Mouse (Mus musculus) natural killer cell, adult 2 months (primary cell): ENCODE measurements around the gene Accsl.

ENCODE experiments used
- DNase-seq, 2 experiments: peaks; one replicate each; pipeline ENCODE4 v3.0.0; 2022; ENCODE audit warnings: low spot score in 2 of 2

Gene Accsl

GRCm38 (mm10) chr2:93869107-93869600 lies at the start of gene Accsl:
Gene Accsl (minus strand): TSS chr2:93869157.
- DNase-seq = no peak

DNA sequence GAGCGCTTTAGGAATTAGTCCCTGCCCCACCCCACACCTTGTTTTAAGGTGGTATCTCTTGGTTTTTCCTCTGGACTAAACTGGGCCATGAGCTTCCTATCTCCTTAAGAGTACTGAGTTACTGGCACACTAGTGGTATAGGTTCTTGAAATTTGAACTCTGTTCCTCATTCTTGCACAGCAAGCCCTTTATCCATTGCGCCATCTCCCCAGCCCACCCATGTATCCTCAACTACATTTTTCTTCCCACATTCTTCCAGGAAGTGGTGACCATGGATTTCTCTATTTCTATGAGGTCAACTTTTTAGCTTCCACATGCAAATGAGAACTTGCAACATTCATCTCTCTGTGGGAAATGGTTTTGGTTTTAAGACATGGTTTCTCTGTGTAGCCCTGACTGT lies 44.6 kb upstream of the Accsl start:
- no peak for DNase-seq

DNA sequence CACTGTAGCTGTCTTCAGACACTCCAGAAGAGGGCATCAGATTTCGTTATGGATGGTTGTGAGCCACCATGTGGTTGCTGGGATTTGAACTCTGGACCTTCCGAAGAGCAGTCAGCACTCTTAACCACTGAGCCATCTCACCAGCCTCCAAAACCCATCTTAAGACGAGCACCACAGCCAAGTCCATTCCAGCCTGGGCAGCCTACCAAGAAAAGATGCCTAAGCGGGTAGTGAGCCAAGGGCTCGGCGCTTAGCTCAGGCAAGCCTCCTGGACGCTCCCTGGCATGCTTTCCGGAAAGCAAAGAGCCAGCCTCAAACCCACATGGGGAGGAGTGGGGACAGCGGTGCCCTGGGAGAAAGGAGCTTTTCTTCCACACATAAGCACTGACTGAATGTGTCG lies 43.0 kb upstream of the Accsl start:
- no peak for DNase-seq

- DNase-seq = no peak
These were observed 40.8 kb upstream of the Accsl start for GRCm38 (mm10) chr2:93909716-93910115.

GRCm38 (mm10) chr2:93907519-93908294 lies 38.8 kb upstream of the Accsl start:
- DNase-seq = no peak

GRCm38 (mm10) chr2:93906316-93906715 lies 37.4 kb upstream of the Accsl start:
- DNase-seq = no peak

GRCm38 (mm10) chr2:93903415-93903814 lies 34.5 kb upstream of the Accsl start:
- DNase-seq = no peak

DNA sequence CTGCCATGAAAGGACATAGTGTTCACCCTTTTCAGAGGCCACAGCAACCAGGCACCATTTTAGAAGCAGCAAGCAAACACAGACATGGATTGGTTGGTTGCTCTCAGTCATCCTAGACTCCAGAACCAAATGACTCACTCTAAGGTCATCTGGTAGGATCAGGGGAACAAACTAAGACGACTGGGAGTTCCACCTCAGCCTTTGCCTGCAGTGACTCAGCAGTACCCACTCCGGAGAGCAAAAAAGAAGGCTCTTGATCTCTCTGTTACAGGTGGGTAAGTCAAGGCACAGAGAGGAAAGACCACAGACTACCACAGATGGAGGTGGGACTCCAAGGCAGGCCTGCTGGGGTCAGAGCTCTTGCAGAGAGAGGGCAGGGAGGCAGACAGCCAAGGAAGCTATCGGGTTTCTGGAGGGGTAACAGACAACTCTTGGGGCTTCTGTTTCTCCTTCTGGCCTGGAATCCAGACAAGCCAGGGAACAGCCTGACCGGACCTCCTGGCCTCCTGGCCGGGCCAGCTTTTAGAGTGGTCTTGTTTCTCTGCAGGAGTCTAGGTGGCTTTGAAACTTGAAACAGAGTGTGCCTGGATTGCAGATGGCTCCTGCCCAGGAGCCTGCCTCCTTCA lies 33.8 kb upstream of the Accsl start:
- no peak for DNase-seq

DNA sequence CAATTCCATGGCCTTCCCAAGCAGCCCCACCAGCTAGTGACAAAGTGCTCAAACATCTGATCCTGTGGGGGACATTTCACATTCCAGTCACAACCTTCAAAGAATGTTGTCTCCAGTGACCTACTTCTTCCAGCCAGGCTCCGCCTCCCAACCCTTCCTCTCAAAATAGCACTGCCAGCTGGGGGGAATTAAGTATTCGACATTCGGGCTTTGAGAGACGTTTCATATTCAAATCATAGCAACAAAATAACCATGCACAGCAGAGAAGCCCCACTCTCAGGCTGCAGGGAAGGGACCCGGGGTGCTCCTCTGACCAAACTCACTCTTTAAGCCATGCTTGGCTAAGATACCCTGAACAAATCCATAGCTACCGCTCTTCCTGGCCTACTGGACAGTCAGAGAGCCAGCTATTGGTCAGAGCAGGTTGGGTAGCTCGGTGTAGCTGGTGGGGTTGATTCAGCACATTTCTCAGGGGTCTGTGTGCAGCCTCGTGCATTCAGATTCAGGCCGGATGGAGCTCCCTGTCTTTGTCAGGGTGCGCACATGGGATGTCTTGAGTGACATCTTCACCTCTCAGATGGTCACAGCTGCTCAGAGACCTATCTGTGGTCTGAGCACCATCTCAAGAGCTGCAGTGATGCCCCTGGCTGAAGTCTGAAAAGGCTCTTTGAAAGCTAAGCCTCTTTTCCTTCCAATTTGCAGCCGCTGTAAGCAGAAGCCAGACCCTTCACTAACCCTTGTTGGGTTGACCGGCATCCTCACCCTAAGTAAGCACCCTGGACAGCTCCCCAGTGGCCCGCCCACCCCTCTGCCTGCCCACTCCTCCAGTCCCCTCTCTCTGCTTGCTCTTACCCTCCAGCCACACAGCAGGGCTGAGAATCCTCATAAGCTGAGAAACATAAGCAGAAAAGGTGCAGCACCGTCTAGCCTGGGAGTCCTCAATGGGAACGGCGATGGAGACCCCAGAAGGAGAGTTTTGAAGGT lies 30.7 kb upstream of the Accsl start:
- DNase-seq = no peak

GRCm38 (mm10) chr2:93891611-93892280 lies 22.8 kb upstream of the Accsl start:
- DNase-seq = no peak

GRCm38 (mm10) chr2:93890143-93890542 lies 21.2 kb upstream of the Accsl start:
- no peak for DNase-seq

- no peak for DNase-seq
These were observed 20.1 kb upstream of the Accsl start for GRCm38 (mm10) chr2:93889071-93889470.

DNA sequence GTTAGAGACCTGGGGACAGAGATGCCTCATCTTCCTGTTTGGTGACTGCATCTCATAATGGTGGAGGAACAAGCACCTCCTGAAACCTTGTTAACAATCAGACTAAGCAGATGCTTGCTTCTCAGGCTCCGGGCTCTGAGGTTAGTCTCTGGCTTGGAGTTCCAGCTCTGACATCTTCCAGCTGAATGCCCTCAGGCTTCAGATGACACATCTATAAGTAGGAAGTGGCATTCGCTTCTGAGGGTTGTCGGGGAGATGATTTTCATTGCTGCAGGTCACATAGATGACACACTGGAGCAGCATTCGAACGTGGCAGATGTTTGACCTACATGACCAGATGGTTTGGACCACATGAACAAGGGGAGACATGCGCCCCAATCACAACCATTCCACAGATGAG lies 19.4 kb upstream of the Accsl start:
- DNase-seq = no peak

DNA sequence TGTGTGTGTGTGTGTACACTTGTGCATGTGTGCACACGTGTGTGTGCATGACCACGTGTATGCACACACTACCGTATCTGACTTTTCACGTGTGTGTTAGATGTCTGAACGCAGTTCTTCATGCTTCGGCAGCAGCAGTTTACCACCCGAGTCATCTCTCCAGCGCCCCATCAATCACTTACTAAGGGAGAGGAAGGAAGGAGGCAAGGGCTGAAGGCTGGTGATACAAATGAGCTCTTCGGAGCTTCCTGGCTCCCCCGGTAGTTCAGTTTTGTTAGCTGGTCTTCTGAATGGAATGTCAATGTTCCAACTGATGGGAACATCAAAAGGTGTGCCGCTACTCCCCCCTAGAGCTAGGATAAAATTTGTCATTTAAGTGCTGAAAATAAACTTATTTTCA lies 18.3 kb upstream of the Accsl start:
- no peak for DNase-seq

DNA sequence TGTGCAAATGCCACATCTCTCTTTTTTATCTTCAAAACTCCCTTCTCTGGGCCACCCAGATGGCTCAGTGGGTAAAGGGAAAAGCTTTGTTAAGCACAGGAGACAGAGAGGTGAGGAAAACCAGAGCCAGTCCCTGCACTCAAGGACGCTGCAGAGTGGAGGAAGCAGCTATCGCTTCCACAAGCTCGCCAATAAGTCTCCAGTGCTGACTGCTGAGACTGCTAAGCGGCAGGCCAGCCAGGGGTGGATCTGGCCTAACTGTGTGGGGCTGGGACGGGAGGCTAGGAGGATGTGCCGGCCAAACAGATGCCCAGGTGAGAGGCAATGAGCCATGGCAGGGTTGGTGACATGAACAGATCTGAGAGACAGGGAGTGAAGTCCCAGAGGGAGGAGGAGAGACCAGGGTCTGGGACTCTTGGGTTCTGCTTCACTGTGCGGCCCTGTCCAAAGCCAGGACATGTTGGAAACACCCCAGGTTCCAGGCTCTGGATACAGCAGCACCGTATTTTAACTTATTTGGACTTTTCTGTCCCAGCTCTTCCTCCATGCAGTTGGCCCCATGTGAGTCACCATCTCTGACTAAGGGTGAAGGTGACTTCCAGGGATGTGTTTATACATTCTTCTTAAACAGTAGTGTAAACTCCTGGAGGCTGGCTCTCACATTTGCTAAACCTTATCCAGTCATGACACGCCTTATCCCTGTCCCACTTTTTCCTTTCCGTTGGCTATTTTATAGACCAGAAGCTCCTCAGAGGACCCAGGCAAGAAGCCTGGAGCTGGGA lies 17.2 kb upstream of the Accsl start:
- no peak for DNase-seq

DNA sequence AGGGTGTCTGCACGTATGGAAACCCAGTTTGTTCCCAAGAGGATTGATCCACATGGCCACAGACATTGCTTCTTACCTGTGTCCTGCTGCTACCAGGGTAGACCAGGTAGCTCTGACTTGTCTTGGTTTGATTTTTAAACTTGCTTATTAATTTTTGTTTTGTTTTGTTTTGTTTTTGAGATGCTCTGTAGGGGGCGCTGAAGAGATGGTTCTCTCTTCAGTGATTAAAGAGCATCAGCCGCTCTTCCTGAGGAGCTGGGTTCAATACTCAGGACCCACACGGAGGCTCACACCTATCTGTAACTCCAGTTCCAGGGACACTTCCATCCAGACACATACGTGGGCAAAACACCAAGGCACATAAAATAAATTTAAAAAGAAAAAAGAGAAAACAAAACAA lies 14.1 kb upstream of the Accsl start:
- no peak for DNase-seq

- no peak for DNase-seq
These were observed 12.8 kb upstream of the Accsl start for GRCm38 (mm10) chr2:93881640-93882367.

GRCm38 (mm10) chr2:93880981-93881380 lies 12.0 kb upstream of the Accsl start:
- DNase-seq = no peak

DNA sequence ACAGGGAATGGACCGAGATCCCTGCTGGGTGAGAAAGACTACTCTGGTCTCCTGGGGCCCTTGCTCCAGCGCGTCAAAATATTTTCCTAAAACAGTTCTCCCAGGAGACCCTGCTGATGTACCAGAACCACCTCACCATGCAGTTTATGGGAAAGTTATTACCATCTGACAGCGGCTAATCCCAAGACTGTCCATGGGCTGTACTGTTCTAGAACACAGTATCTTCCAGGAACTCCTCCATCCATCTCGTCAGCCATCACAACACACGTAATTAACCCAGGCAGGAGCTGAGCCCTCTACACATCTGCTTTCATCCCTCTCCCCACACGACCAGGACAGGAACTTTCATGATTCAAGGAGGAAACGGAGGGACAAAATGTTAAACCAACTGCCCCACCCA lies 11.5 kb upstream of the Accsl start:
- no peak for DNase-seq

DNA sequence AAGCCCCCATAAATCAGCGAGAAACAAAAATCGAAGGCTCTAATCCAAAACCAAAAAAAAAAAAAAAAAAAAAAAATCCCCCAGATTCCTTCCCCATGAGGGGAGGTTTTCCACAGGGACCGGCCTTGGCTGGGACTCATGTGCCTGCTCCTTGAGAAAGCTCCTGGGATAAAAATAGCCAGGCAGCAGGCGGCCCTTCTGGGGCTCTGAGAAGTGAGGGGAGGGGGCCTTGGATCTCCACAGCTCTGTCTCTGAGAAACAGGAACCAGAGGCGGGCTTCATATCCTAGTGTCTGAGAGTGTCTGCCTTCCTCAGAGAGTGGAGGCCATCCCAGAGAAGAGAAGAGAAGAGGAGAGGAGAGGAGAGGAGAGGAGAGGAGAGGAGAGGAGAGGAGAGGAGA lies 8.0 kb upstream of the Accsl start:
- DNase-seq = no peak
